Mouse (Mus musculus): ENCODE results near the gene Chchd1.
A peak's percentile ranks its signal among the peaks of the same experiment; 100 is the strongest.

DNA sequence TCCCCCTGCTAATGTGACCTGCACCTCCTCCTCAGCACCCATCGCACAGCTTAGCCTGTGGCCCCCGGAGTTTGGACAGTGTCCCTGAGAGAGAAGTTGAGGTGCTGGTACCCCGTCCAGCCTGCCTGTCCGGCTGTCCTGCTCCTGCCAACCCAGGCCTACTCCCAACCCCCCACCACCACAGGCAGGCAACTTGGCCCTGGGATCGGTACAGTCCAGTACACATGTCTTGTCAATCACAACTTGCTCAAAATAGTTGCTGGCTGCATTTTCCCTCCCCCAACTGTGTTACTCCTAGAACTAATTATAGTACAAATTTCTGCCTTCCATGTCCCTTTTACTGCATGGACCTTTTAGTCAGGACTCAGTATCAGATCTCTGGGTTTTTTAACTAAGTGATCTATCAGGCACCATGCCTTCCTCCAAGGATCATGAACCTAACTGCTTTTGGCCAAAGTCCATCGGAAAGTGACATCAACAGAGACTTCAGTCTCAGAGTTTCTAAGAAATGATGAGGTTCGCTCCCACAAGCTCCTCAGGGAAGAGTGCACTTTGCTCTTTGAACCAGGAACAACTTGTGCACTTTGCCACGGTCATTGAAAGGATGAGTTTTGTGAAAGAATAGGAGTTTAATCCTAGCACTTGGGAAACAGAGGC is 34.5 kb upstream of the Chchd1 start, which contains the start of gene Synpo2l:
- TF ChIP-seq CTCF (IDR thresholded peaks at IDR 0.05), result no peak
- peak; percentile 88 for TF ChIP-seq POLR2A (IDR thresholded peaks at IDR 0.05; ENCODE audit: insufficient read depth, low read depth, low read length)
- TF ChIP-seq EP300 (IDR thresholded peaks at IDR 0.05; ENCODE audit: insufficient read depth, low read depth, low read length), result 0 out of 2 replicates have a peak, but pooled peaks have one; percentile 72

All from heart, adult 2 months (tissue).